Mouse (Mus musculus): ENCODE measurements around the gene Pitx3.
"Not testable (repeated sequence)": the region's sequence is repeated elsewhere in the genome, so short reads cannot be mapped to it uniquely, and the experiment has no call there.

The Pitx3 gene

GRCm38 (mm10) chr19:46147511-46148371 lies at the start of gene Pitx3:
Gene Pitx3 (minus strand): TSS chr19:46148326.
- no peak for DNase-seq (ENCODE audit: low spot score)

GRCm38 (mm10) chr19:46187203-46187602 lies 39.1 kb upstream of the Pitx3 start:
- no peak for DNase-seq (ENCODE audit: low spot score)

DNA sequence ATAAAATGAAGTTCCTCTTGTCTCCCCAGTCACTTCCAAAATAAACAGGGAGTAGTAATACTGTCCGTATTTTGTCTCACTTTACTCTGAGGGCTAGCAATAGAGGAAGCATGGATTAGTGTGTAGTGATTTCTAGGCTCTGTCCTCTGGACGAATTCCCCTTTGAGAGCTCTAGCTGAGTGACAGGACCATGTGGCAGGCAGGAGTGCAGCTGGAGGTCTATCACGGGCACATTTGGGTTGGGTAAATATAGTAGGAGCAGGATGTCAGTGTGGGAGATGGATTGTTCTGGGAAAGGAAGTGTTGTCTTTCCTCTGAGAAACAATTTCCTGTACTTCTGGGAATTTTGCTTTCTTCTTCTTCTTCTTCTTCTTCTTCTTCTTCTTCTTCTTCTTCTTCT lies 38.5 kb upstream of the Pitx3 start:
- no peak for DNase-seq (ENCODE audit: low spot score)

- DNase-seq (ENCODE audit: low spot score), result no peak
Observed at GRCm38 (mm10) chr19:46182241-46182640, 34.1 kb upstream of the Pitx3 start.

GRCm38 (mm10) chr19:46180274-46180673 lies 32.1 kb upstream of the Pitx3 start:
- no peak for DNase-seq (ENCODE audit: low spot score)

- DNase-seq (ENCODE audit: low spot score), result no peak
Observed at GRCm38 (mm10) chr19:46177046-46177445, 28.9 kb upstream of the Pitx3 start.

DNA sequence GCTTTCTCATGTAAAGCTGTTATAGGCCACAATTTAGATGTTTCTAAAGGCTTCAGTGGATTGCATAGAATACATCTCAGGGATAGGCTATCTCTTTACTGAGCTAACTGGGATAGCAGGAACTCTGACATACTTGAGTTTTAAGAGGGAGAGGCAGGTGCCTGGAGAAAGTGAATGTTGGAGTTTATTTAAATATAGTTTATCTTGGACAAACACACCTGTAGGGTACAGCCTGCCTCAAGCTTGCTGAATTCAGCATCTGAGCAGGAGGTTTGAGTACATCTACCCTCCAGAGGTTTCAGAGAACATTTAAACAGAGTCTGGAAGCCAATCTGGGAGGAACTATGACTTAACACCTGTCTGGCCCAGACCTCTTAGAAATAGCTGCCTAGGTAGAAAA lies 27.0 kb upstream of the Pitx3 start:
- no peak for DNase-seq (ENCODE audit: low spot score)

- no peak for DNase-seq (ENCODE audit: low spot score)
Observed at GRCm38 (mm10) chr19:46172541-46172940, 24.4 kb upstream of the Pitx3 start.

DNA sequence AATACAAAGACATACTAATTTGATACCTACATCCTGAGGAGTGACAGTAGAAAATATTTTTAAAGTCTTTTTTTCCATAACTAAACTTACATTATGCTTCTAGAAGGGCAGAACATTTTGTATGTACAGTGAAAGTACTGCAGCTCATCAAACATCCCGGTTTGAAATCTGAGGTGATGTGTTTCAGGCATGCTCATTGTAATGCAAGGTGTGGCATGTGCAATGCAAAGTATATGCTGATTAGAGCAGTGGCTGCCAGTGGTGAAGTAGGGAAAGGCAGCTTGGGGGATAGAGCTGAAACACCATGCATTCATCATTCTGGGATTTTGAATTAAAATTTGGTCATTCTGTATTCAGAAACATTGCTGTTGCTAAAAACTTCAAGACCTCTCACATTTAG lies 21.8 kb upstream of the Pitx3 start:
- DNase-seq (ENCODE audit: low spot score), result no peak

GRCm38 (mm10) chr19:46169396-46169795 lies 21.3 kb upstream of the Pitx3 start:
- DNase-seq (ENCODE audit: low spot score), result no peak

GRCm38 (mm10) chr19:46167169-46167568 lies 19.0 kb upstream of the Pitx3 start:
- not testable (repeated sequence) for DNase-seq (ENCODE audit: low spot score)

DNA sequence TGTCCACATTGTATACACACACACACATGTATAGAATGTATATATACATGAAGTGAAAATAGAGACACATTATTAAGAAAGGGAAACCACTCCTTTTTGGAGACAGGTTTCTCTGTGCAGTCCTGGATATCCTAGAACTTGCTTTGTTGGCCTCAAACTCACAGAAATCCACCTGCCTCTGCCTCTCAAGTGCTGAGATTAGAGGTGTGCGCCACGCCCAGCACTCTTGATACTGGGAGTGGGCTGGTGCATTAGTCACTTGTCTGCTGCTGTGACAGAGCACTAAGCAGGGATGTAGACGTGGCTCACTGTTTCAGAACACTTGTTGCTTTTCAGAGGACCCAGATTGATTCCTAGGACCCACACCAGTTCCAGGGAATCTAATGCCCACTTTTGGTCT lies 17.8 kb upstream of the Pitx3 start:
- no peak for DNase-seq (ENCODE audit: low spot score)

DNA sequence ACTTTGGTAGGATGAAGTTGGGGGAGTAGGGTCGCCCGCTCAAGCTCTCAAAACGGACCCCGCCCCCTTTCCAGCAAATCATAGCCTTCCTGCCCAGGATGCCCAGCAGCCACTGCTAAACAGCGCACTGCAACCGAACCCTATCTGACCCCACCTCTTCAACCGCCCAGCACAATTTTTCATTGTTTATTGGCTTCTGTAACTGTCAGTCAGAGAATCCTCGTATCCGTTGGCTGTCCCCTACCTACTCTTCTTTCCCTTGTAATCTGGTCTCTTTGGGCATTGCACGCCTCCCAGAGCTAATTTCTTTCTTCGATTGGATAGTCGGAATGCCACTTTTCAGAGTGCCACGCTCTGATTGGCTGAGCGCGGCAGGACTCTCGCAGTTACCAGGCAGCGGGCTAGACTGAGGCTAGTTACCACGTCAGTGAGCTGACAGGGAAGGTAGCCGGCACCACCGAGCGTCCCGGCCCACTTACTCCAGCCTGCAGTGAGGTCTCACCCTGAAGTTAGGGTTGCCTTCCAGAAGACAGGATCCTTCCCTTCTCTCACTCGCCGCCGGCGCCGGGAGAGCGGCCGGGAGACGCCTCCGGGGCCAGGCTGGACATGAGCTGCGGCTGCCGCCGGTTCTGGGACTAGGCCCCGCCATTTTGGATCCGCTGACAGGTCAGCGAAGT lies 4.1 kb upstream of the Pitx3 start, which contains the start of gene Gbf1:
TSS of gene Gbf1 (plus strand) at position 383 of the 677 bp plus-strand sequence.
- peak; percentile 94 for DNase-seq (ENCODE audit: low spot score)

DNA sequence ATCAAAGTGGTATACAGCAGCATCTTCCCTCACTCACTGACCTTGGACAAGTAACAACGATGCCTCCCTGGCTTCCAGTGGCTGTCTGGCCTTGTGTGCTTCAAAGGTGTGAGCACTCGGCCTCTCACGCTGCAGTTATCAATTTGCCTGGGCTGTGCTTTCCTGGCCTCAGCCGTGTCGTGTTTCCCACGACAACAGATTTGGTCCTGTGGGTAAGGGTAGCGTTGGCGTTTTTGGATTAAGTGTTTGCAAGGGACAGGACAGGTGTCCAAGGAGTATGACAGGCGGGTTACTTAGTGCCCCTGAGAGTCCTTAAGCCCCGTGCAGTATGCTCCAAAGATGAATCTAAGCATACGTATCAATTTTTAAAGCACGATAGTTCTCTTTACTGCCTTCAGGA lies 965 bp upstream of the Pitx3 start:
- DNase-seq (ENCODE audit: low spot score), result no peak

DNA sequence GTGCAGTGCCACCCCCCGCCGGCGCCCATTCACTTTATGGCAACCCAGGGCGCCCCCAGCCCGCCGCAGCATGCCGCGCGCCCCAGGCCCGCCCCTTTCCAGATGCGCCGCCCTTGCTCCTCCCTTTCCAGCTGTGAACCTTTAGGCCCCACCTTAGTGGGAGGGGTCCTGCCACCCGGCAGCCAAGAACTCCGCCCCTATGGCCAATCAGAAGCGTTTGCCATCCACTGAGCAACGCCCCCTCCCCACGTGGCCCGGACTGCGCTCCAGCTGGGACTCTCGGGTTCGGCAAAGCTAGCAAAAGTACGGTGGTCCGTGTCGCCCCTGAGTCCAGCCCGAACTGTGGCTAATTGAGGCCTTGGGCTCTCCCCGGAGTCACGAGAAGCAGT lies 240 bp upstream of the Pitx3 start:
- DNase-seq (ENCODE audit: low spot score), result peak; percentile 80

GRCm38 (mm10) chr19:46141091-46141490 lies 7.0 kb downstream of the Pitx3 start:
- no peak for DNase-seq (ENCODE audit: low spot score)

DNA sequence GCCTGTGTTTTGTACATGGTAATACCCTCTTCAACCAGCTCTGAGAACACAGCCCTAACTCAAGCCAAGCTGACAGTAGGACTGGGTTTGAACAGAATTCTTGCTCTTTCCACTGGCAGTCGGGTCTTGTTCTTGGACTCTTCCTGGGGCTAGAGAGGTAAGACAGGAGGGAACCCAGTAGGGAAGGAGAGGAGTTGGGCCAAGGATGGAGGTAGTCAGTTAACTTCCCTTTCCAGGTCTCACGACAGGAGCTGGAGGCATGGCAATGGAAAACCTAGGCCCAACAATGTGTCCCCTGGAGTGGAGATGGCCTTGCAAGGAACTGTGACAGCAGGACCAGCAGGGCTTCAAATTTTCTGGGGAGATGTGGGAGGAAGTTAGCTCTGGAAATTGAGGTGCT lies 7.8 kb downstream of the Pitx3 start:
- DNase-seq (ENCODE audit: low spot score), result no peak

- DNase-seq (ENCODE audit: low spot score), result no peak
Observed at GRCm38 (mm10) chr19:46136639-46137580, 11.2 kb downstream of the Pitx3 start.

- no peak for DNase-seq (ENCODE audit: low spot score)
Observed at GRCm38 (mm10) chr19:46135789-46136638, 12.1 kb downstream of the Pitx3 start.

DNA sequence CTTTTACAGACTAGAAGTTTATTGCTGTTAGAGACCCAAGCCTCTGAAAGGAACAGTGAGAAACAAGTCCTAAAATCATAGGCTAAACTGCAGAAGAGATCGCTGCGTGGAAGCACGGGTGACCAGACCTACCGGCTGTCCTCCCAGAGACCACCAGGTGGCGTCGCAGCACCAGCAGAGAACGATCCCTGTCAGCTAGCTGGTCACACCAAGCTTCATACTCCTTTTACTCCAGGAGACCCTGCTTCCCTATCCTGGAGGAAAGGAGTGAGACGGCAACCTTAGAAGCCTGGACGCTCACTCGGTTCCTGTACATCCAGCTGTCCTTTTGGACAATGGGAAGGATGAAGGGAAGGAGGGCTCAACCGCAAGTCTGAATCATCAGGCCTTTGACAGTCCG lies 12.8 kb downstream of the Pitx3 start:
- peak; percentile 66 for DNase-seq (ENCODE audit: low spot score)

DNA sequence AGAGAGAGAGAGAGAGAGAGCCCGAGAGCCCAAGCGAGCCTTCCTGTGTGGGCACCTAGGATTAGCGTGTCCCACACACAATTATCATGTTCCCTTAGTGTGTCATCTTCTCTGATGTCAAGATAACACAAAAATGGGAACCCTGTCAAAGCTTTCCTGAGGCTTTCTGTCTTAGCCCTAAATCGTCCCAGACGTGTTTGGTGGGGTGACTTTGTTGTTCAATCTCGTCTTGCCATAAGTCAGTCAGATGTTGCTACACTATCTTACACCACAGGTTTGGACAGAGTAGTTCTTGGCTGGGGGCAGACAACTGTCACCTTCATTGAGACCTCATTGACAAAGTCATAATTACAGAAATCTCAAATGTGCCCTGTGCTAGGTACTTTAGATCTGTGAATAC lies 15.5 kb downstream of the Pitx3 start:
- DNase-seq (ENCODE audit: low spot score), result no peak

Data from ovary, adult 18-20 months (tissue).